Mouse (Mus musculus): ENCODE measurements around the gene Maneal. TPM values are rescaled to one million over a fixed set of nuclear protein-coding genes. Genes with fewer than 3 reads are reported as not detected.

Maneal gene
- polyA plus RNA-seq, 1 experiment from 2014 or later: 8.2 TPM

DNA sequence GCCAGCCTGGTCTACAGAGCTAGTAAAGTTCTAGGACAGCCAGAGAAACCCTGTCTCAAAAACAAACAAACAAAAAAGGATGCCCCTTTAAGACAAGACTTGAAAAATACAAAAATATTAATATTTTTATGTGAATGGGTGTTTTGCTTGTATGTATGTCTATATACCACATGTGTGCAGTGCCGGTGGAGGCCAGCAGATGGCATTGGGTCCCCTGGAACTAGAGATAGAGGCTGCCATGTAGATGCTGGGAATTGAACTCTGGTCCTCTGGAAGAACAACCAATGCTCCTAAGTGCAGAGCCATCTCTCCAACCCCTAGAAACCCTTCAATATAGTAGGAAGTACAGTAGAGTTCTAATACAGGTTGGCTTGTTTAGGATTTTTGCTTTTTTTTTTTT is 21.0 kb downstream of the Maneal start:
- H3K36me3 ChIP-seq: peaks cover 60% of the 10 kb centered on the region
- ATAC-seq (ENCODE audit: low FRiP score, low read depth): no peak

DNA sequence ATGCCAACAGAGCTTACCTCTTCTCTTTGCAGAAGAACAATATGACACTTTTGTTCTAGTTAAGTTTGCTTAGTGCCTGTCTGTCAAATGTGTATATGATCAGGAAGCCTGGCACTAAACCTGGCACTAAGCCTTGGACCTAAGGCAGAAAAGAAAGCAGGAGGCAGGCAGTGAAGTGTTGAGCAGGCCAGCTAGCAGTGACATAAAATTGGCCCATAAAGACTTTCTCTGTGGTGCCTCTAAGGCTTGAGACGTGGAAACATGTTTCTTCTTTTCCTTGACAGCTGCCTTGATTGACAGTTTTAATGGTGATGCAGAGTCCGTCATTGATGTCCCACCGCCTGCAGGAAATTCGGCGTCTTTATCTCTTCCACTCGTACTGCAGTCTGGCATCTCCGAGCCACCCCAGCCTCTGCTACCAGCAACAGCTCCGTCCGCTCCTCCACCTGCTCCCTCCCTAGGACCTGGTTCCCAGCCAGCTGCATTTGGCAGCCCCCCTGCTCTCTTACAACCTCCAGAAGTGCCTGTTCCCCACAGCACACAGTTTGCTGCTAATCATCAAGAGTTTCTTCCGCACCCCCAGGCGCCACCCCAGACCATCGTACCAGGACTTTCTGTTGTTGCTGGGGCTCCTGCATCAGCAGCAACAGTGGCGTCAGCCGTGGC is 23.8 kb downstream of the Maneal start:
- no peaks in the 10 kb centered on the region for H3K9me3 ChIP-seq
- H3K27ac ChIP-seq: no peak overlapping the region
- H3K4me2 ChIP-seq (replicated peaks): no peak overlapping the region
- peaks cover 68% of the 10 kb centered on the region for H3K36me3 ChIP-seq
- no peak overlapping the region for H3K9ac ChIP-seq
- no peaks in the 10 kb centered on the region for H3K4me1 ChIP-seq
- WGBS: 90% methylated on average over 14 of the region's 14 CpGs
- ATAC-seq (ENCODE audit: low FRiP score, low read depth): no peak
- no peak overlapping the region for H3K4me3 ChIP-seq
- H3K27me3 ChIP-seq (replicated peaks): no peaks in the 10 kb centered on the region

More for the DNA sequence above, 21.0 kb downstream of the Maneal start:
- no peak overlapping the region for H3K27ac ChIP-seq
- no peak overlapping the region for H3K4me3 ChIP-seq
- 100% methylated on average over 1 of the region's 1 CpGs for WGBS
- H3K4me1 ChIP-seq: no peaks in the 10 kb centered on the region
- no peaks in the 10 kb centered on the region for H3K9me3 ChIP-seq
- H3K4me2 ChIP-seq (replicated peaks): no peak overlapping the region
- no peak overlapping the region for H3K9ac ChIP-seq
- no peaks in the 10 kb centered on the region for H3K27me3 ChIP-seq (replicated peaks)

DNA sequence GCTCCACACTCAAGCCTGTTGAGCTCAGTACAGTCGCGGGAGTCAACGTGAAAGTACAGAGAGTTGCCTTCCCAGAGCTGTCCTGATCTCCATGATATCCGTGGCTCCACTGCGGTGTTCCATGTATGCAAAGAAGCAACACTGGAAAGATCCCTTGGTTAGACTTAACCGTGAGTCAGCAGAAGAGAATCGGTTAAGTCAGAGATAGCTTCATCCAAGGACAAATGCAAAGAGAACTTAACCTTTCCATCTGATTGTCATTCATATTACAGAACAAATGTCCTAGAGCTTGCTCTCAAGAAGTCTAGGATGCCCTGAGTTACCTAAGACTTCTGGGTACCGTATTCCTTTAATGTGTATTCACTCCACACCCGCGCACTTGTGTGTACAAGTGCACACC is 29.2 kb downstream of the Maneal start:
- H3K36me3 ChIP-seq: peaks cover 56% of the 10 kb centered on the region
- ATAC-seq (ENCODE audit: low FRiP score, low read depth): no peak
- no peak overlapping the region for H3K4me3 ChIP-seq
- no peaks in the 10 kb centered on the region for H3K9me3 ChIP-seq
- H3K4me1 ChIP-seq: no peaks in the 10 kb centered on the region
- H3K9ac ChIP-seq: no peak overlapping the region
- H3K27me3 ChIP-seq (replicated peaks): no peaks in the 10 kb centered on the region
- WGBS: 95% methylated on average over 10 of the region's 10 CpGs
- no peak overlapping the region for H3K27ac ChIP-seq
- H3K4me2 ChIP-seq (replicated peaks): no peak overlapping the region

DNA sequence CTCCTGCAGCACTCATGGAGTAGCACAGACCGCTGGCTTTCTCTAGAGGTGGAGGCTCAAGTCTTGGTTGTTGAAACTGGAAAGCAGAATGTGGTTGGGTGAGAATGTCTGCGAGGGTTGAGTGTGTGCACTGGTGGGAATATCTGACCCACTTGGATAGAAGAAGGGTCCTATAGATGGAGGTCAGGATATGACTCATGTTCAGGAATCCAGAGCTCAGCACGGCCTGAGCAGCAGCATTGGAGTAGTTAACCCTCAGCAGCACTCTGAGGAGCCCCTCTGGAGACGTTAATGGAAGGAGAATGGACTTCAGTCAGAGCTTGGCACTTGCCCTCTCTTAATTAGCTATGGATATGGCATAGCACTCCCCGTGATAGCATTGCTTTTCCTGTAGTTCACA is 32.3 kb downstream of the Maneal start:
- H3K36me3 ChIP-seq: peaks cover 63% of the 10 kb centered on the region
- WGBS: 85% methylated on average over 5 of the region's 5 CpGs
- H3K4me2 ChIP-seq (replicated peaks): no peak overlapping the region
- no peak overlapping the region for H3K27ac ChIP-seq
- no peak overlapping the region for H3K4me3 ChIP-seq
- H3K9ac ChIP-seq: no peak overlapping the region
- ATAC-seq (ENCODE audit: low FRiP score, low read depth): no peak
- H3K4me1 ChIP-seq: no peaks in the 10 kb centered on the region
- H3K27me3 ChIP-seq (replicated peaks): no peaks in the 10 kb centered on the region
- no peaks in the 10 kb centered on the region for H3K9me3 ChIP-seq

DNA sequence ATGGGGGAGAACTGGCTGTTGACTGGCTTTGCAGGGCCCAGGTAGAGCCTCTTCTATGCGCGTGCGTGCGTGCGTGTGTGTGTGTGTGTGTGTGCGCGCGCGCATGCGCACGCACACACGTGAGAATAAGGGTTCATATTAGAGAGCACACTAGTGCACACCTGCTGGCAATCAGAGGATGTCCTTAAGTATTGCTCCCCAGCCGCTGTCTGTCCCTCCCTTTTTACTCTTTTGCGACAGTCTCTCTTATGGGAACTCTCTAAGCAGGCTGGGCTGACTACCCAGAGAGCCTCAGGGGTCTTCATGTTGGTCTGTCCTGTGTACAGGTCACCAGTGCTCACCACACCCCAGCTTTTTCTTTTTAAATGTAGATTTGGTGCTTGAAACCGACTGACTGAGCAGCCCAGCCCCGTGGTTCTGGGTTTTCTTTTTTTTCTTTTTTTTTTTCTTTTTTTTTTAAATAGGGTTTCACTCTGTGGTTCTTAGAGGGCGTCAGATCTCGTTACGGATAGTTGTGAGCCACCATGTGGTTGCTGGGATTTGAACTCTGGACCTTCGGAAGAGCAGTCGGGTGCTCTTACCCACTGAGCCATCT is 36.5 kb downstream of the Maneal start:
- H3K36me3 ChIP-seq: peaks cover 63% of the 10 kb centered on the region
- H3K27ac ChIP-seq: no peak overlapping the region
- no peaks in the 10 kb centered on the region for H3K9me3 ChIP-seq
- ATAC-seq (ENCODE audit: low FRiP score, low read depth): no peak
- H3K27me3 ChIP-seq (replicated peaks): no peaks in the 10 kb centered on the region
- H3K4me3 ChIP-seq: no peak overlapping the region
- no peak overlapping the region for H3K9ac ChIP-seq
- H3K4me2 ChIP-seq (replicated peaks): no peak overlapping the region
- no peaks in the 10 kb centered on the region for H3K4me1 ChIP-seq
- WGBS: 94% methylated on average over 21 of the region's 21 CpGs

DNA sequence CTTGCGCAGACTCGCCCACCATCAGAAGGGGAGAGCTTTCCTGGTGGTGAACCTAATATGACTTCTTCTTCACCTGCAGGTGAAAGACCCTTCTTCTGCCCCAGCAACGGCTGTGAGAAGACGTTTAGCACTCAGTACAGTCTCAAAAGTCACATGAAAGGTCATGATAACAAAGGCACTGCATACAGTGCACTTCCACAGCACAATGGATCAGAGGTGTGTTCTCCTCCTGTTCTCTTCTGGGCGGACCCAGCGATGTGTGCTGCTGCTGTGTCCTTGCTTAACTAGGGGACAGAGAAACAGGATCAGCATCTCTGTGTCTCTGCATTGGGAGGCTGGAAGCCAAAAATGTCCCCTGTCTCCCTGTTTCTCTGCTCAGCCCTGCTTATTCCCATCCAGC is 37.0 kb downstream of the Maneal start:
- Histone ChIP-seq H3K9ac (no peak overlapping the region), H3K27me3 (replicated peaks) (no peaks in the 10 kb centered on the region), H3K4me2 (replicated peaks) (no peak overlapping the region), H3K36me3 (peaks cover 63% of the 10 kb centered on the region), H3K4me3 (no peak overlapping the region), H3K9me3 (no peaks in the 10 kb centered on the region), H3K27ac (no peak overlapping the region), H3K4me1 (no peaks in the 10 kb centered on the region)
- ATAC-seq (ENCODE audit: low FRiP score, low read depth): no peak
- WGBS: 96% methylated on average over 6 of the region's 6 CpGs

- peaks cover 6% of the 10 kb centered on the region; the same call in 1 of the 2 replicates for H3K4me1 ChIP-seq
- H3K36me3 ChIP-seq: peaks cover 37% of the 10 kb centered on the region
- H3K27ac ChIP-seq: no peak overlapping the region
- H3K27me3 ChIP-seq (replicated peaks): no peaks in the 10 kb centered on the region
- no peak overlapping the region for H3K9ac ChIP-seq
- no peak for ATAC-seq (ENCODE audit: low FRiP score, low read depth)
- no peak overlapping the region for H3K4me3 ChIP-seq
- H3K4me2 ChIP-seq (replicated peaks): no peak overlapping the region
- WGBS: 94% methylated on average over 4 of the region's 4 CpGs
- H3K9me3 ChIP-seq: no peaks in the 10 kb centered on the region
Observed at GRCm38 (mm10) chr4:124818832-124819231, 43.1 kb downstream of the Maneal start.

GRCm38 (mm10) chr4:124817803-124818202 is 44.2 kb downstream of the Maneal start:
- H3K4me1 ChIP-seq: peaks cover 6% of the 10 kb centered on the region; the same call in 1 of the 2 replicates
- ATAC-seq (ENCODE audit: low FRiP score, low read depth): no peak
- H3K9ac ChIP-seq: no peak overlapping the region
- no peak overlapping the region for H3K27ac ChIP-seq
- 24% methylated on average over 6 of the region's 6 CpGs for WGBS
- H3K27me3 ChIP-seq (replicated peaks): no peaks in the 10 kb centered on the region
- H3K4me2 ChIP-seq (replicated peaks): no peak overlapping the region
- peaks cover 27% of the 10 kb centered on the region for H3K36me3 ChIP-seq
- H3K4me3 ChIP-seq: no peak overlapping the region
- H3K9me3 ChIP-seq: no peaks in the 10 kb centered on the region

DNA sequence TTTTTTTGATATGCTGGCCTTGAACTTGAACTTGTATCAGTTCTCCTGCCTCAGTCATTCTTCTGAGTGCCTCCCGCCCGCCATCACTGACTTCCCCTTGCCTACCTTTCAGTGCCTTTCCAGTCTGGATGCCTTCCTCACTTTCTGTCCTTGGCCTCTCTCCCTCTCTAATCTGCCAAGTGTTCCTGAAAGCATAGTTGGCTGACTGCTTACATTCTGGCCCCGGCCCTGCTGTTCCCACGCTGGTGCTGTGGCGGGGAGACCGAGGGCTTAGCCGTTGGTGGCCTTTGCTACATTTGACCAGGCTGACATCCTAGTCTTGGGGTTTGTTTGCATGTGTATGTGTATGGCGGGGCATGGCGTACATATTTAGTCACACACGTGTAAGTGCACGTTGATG is 46.1 kb downstream of the Maneal start:
- H3K4me1 ChIP-seq: peaks cover 11% of the 10 kb centered on the region; the same call in 1 of the 2 replicates
- H3K36me3 ChIP-seq: peaks cover 24% of the 10 kb centered on the region
- no peak overlapping the region for H3K9ac ChIP-seq
- H3K4me2 ChIP-seq (replicated peaks): no peak overlapping the region
- 96% methylated on average over 11 of the region's 11 CpGs for WGBS
- no peak for ATAC-seq (ENCODE audit: low FRiP score, low read depth)
- H3K27me3 ChIP-seq (replicated peaks): no peaks in the 10 kb centered on the region
- H3K4me3 ChIP-seq: no peak overlapping the region
- H3K27ac ChIP-seq: no peak overlapping the region
- H3K9me3 ChIP-seq: no peaks in the 10 kb centered on the region

GRCm38 (mm10) chr4:124811347-124811975 is 50.5 kb downstream of the Maneal start:
- Histone ChIP-seq H3K4me1 (peaks cover 5% of the 10 kb centered on the region; the same call in 1 of the 2 replicates), H3K4me3 (no peak overlapping the region), H3K9me3 (no peaks in the 10 kb centered on the region), H3K27me3 (replicated peaks) (no peaks in the 10 kb centered on the region), H3K4me2 (replicated peaks) (no peak overlapping the region), H3K27ac (no peak overlapping the region), H3K9ac (no peak overlapping the region), H3K36me3 (peaks cover 31% of the 10 kb centered on the region)
- WGBS: 25% methylated on average over 9 of the region's 9 CpGs
- ATAC-seq (ENCODE audit: low FRiP score, low read depth): no peak

DNA sequence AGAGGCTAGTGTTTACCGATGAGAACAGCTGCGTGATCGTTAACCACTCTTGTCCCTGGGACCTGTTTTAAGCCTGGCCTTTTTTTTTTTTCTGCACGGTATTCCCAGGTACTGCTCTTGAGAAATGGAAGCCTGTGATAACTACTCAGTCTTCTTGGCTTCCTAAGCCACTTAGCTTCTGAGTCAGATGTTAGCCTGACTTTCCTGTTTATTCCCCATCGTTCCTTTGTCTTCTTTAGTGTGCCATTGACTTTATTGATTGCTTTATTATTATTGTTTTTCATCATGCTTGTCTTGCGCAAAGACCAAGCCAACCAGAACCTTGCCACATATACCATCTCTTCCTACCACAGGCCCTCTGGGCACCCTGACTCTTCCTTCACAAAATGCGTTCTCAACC is 51.9 kb downstream of the Maneal start:
- H3K9me3 ChIP-seq: no peaks in the 10 kb centered on the region
- H3K4me2 ChIP-seq (replicated peaks): no peak overlapping the region
- H3K27me3 ChIP-seq (replicated peaks): no peaks in the 10 kb centered on the region
- peaks cover 41% of the 10 kb centered on the region for H3K36me3 ChIP-seq
- ATAC-seq (ENCODE audit: low FRiP score, low read depth): no peak
- peaks cover 5% of the 10 kb centered on the region; the same call in 1 of the 2 replicates for H3K4me1 ChIP-seq
- H3K27ac ChIP-seq: no peak overlapping the region
- WGBS: 89% methylated on average over 7 of the region's 7 CpGs
- H3K4me3 ChIP-seq: no peak overlapping the region
- no peak overlapping the region for H3K9ac ChIP-seq

DNA sequence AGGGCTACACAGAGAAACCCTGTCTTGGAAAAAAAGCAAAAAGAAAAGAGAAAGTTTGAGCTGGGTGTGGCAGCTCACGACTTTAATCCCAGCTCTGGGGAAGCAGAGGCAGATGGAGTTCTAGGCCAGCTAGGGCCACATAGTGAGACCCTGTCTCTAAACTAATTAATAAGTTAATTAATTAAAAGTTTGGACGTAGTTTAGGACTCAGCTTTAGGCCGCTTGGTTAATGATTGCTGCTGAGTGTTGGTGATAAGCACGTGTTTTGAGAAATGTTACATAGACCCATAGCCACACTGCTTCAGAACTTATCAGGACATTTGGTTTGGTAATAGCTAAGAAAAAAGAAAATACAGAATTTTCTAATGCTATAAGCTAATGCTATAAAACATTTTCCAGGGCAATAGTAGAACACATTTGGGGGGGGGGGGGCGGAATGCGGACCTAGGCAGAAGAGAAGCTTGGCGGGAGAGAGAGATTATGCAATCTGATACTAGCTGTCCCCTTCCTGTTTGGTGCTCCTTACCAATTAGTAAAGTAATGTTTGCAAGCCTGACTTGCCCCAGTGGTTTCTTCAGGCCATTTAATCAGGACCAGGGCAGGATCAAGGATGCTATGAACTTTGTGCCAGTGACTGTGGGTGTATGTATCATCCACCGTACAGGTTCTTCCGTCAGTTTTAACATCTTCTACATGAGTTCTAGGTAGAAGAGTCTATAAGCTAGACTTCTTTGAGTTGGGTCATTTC is 52.7 kb downstream of the Maneal start:
- peaks cover 48% of the 10 kb centered on the region for H3K36me3 ChIP-seq
- H3K9me3 ChIP-seq: no peaks in the 10 kb centered on the region
- no peak overlapping the region for H3K4me2 ChIP-seq (replicated peaks)
- no peaks in the 10 kb centered on the region for H3K27me3 ChIP-seq (replicated peaks)
- H3K27ac ChIP-seq: no peak overlapping the region
- WGBS: 90% methylated on average over 9 of the region's 9 CpGs
- H3K4me1 ChIP-seq: peaks cover 5% of the 10 kb centered on the region; the same call in 1 of the 2 replicates
- no peak overlapping the region for H3K9ac ChIP-seq
- no peak overlapping the region for H3K4me3 ChIP-seq
- no peak for ATAC-seq (ENCODE audit: low FRiP score, low read depth)
